Mouse (Mus musculus): ENCODE measurements around the gene Rsph6a. TPM values are rescaled to one million over a fixed set of nuclear protein-coding genes. Genes with fewer than 3 reads are reported as not detected.

Rsph6a gene
- polyA plus RNA-seq, 1 experiment from 2014 or later = not detected

DNA sequence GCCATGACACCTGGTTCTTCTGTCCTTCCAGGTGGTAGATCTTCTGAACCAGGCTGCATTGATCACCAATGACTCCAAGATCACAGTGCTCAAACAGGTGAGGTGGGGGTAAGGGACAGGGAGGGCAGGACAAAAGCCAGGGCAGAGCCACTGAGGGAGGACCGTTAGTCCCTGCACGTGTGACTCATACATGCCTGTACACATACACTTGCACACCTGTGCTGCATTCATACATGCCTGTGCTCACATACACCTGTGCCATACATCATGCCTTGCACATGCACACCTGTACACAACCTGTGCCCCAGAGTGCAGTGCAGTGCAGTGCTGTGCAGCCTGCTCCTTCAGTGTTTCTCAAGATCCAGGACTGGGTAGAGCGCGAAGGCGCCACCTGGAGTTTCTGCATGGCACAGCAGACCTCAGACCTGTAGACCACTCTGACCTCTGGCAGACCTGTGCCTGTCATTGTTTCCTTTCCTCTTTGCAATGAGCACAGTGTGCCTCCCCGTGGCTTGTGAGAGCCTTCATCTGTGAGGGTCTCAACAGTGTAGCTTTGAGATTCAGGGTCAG lies 25.3 kb upstream of the Rsph6a start:
- WGBS (ENCODE audit: insufficient replicate concordance) = 63% methylated on average over 6 of the region's 6 CpGs
- peak; percentile 41 for ATAC-seq (replicated peaks; ENCODE audit: insufficient number of reproducible peaks, low FRiP score, low TSS enrichment)
- Histone ChIP-seq H3K4me1 (ENCODE audit: control insufficient read depth, insufficient read depth, low read length) (peaks cover 9% of the 10 kb centered on the region; the same call in 1 of the 2 replicates), H3K9me3 (replicated peaks; ENCODE audit: control insufficient read depth, low read length) (no peaks in the 10 kb centered on the region), H3K27me3 (ENCODE audit: control insufficient read depth, insufficient read depth, low read length) (no peaks in the 10 kb centered on the region), H3K27ac (ENCODE audit: low read depth, low read length) (no peak overlapping the region), H3K4me3 (ENCODE audit: low read depth, low read length) (no peak overlapping the region), H3K4me2 (no peak overlapping the region), H3K36me3 (ENCODE audit: control insufficient read depth, insufficient read depth, low read length) (peaks cover 33% of the 10 kb centered on the region), H3K9ac (ENCODE audit: low read depth, low read length) (no peak overlapping the region)

DNA sequence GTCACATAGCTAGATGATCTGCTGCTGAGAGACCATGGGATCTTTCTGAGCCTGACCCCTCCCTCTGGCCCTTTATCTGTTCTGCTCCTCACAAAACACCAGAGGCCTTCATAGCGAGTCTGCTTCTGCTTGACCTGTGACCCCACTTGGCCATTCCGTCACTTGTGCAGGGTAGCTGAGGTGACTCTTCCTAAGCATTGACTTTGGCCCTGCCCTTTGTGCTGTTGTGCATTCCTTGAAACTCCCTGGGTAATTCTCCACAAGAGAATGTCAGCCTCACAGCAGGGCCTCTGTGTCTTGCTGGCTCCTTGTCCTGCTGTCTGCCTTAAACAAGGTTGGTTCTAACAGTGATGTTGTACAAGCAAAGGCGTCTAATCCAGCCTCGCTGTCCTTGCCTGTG lies 22.8 kb upstream of the Rsph6a start:
- 64% methylated on average over 4 of the region's 4 CpGs for WGBS (ENCODE audit: insufficient replicate concordance)
- Histone ChIP-seq H3K4me2 (no peak overlapping the region), H3K4me1 (ENCODE audit: control insufficient read depth, insufficient read depth, low read length) (no peaks in the 10 kb centered on the region), H3K27ac (ENCODE audit: low read depth, low read length) (no peak overlapping the region), H3K36me3 (ENCODE audit: control insufficient read depth, insufficient read depth, low read length) (peaks cover 52% of the 10 kb centered on the region), H3K27me3 (ENCODE audit: control insufficient read depth, insufficient read depth, low read length) (no peaks in the 10 kb centered on the region), H3K9me3 (replicated peaks; ENCODE audit: control insufficient read depth, low read length) (no peaks in the 10 kb centered on the region), H3K9ac (ENCODE audit: low read depth, low read length) (no peak overlapping the region), H3K4me3 (ENCODE audit: low read depth, low read length) (no peak overlapping the region)
- no peak for ATAC-seq (replicated peaks; ENCODE audit: insufficient number of reproducible peaks, low FRiP score, low TSS enrichment)

- no peak overlapping the region for H3K27ac ChIP-seq (ENCODE audit: low read depth, low read length)
- no peaks in the 10 kb centered on the region for H3K4me1 ChIP-seq (ENCODE audit: control insufficient read depth, insufficient read depth, low read length)
- H3K9ac ChIP-seq (ENCODE audit: low read depth, low read length) = no peak overlapping the region
- ATAC-seq (replicated peaks; ENCODE audit: insufficient number of reproducible peaks, low FRiP score, low TSS enrichment) = no peak
- 95% methylated on average over 6 of the region's 6 CpGs for WGBS (ENCODE audit: insufficient replicate concordance)
- no peak overlapping the region for H3K4me2 ChIP-seq
- H3K27me3 ChIP-seq (ENCODE audit: control insufficient read depth, insufficient read depth, low read length) = no peaks in the 10 kb centered on the region
- no peaks in the 10 kb centered on the region for H3K9me3 ChIP-seq (replicated peaks; ENCODE audit: control insufficient read depth, low read length)
- H3K36me3 ChIP-seq (ENCODE audit: control insufficient read depth, insufficient read depth, low read length) = peaks cover 77% of the 10 kb centered on the region
- H3K4me3 ChIP-seq (ENCODE audit: low read depth, low read length) = no peak overlapping the region
Measured at GRCm38 (mm10) chr7:19044616-19045015, 9.9 kb upstream of the Rsph6a start.

DNA sequence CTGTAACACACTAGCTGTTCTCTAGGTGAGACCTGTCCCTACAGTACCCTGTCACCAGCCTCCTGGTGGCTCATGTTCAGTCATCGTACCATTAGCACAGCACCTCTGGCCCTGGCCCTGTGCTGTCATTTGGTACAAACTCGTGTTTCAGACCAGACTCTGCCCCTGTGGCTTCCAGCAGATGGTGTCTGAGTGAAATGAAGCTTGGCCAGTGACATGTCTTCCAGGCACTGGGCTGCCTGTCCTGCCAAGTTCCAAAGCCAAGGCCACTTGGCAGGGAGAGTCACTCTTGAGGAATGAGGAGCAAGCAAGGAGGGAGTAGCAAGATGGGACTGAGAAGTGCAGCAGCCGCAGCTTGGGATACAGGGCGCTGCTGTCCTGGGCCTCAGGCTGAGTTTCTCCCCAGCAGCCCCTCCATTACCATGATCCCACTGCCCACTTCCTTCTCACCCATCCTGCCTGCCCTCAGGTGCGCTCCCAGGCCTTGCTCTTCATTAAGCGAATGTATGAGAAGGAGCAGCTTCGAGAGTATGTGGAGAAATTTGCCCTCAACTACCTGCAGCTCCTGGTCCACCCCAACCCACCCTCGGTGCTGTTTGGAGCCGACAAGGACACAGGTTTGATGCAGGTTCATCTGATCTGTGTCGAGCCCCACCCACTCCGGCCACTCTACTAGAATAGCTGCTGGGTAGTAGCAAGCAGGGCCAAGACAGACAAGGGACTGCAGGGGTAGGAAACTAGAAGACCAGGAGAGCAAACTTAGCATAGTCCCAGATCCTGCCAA lies 8.0 kb upstream of the Rsph6a start:
- H3K9me3 ChIP-seq (replicated peaks; ENCODE audit: control insufficient read depth, low read length) = no peaks in the 10 kb centered on the region
- no peak overlapping the region for H3K4me3 ChIP-seq (ENCODE audit: low read depth, low read length)
- H3K36me3 ChIP-seq (ENCODE audit: control insufficient read depth, insufficient read depth, low read length) = peaks cover 69% of the 10 kb centered on the region
- H3K4me2 ChIP-seq = no peak overlapping the region
- H3K27me3 ChIP-seq (ENCODE audit: control insufficient read depth, insufficient read depth, low read length) = no peaks in the 10 kb centered on the region
- H3K27ac ChIP-seq (ENCODE audit: low read depth, low read length) = no peak overlapping the region
- H3K9ac ChIP-seq (ENCODE audit: low read depth, low read length) = no peak overlapping the region
- ATAC-seq (replicated peaks; ENCODE audit: insufficient number of reproducible peaks, low FRiP score, low TSS enrichment) = no peak
- H3K4me1 ChIP-seq (ENCODE audit: control insufficient read depth, insufficient read depth, low read length) = no peaks in the 10 kb centered on the region
- WGBS (ENCODE audit: insufficient replicate concordance) = 85% methylated on average over 11 of the region's 11 CpGs

- Histone ChIP-seq H3K4me1 (ENCODE audit: control insufficient read depth, insufficient read depth, low read length) (no peaks in the 10 kb centered on the region), H3K36me3 (ENCODE audit: control insufficient read depth, insufficient read depth, low read length) (peaks cover 59% of the 10 kb centered on the region), H3K9ac (ENCODE audit: low read depth, low read length) (no peak overlapping the region), H3K9me3 (replicated peaks; ENCODE audit: control insufficient read depth, low read length) (no peaks in the 10 kb centered on the region), H3K4me3 (ENCODE audit: low read depth, low read length) (no peak overlapping the region), H3K27ac (ENCODE audit: low read depth, low read length) (no peak overlapping the region), H3K27me3 (ENCODE audit: control insufficient read depth, insufficient read depth, low read length) (no peaks in the 10 kb centered on the region), H3K4me2 (no peak overlapping the region)
- no peak for ATAC-seq (replicated peaks; ENCODE audit: insufficient number of reproducible peaks, low FRiP score, low TSS enrichment)
- 86% methylated on average over 14 of the region's 14 CpGs for WGBS (ENCODE audit: insufficient replicate concordance)
Measured at GRCm38 (mm10) chr7:19048006-19048527, 6.4 kb upstream of the Rsph6a start.

- H3K4me3 ChIP-seq (ENCODE audit: low read depth, low read length) = no peak overlapping the region
- 86% methylated on average over 5 of the region's 5 CpGs for WGBS (ENCODE audit: insufficient replicate concordance)
- H3K9me3 ChIP-seq (replicated peaks; ENCODE audit: control insufficient read depth, low read length) = no peaks in the 10 kb centered on the region
- no peak overlapping the region for H3K27ac ChIP-seq (ENCODE audit: low read depth, low read length)
- H3K27me3 ChIP-seq (ENCODE audit: control insufficient read depth, insufficient read depth, low read length) = no peaks in the 10 kb centered on the region
- no peak overlapping the region for H3K4me2 ChIP-seq
- 0 out of 2 replicates have a peak, but pooled peaks cover 3% of the 10 kb centered on the region for H3K4me1 ChIP-seq (ENCODE audit: control insufficient read depth, insufficient read depth, low read length)
- H3K9ac ChIP-seq (ENCODE audit: low read depth, low read length) = no peak overlapping the region
- peaks cover 53% of the 10 kb centered on the region for H3K36me3 ChIP-seq (ENCODE audit: control insufficient read depth, insufficient read depth, low read length)
- ATAC-seq (replicated peaks; ENCODE audit: insufficient number of reproducible peaks, low FRiP score, low TSS enrichment) = no peak
Measured at GRCm38 (mm10) chr7:19049252-19049651, 5.2 kb upstream of the Rsph6a start.

GRCm38 (mm10) chr7:19050172-19050571 lies 4.3 kb upstream of the Rsph6a start:
- Histone ChIP-seq H3K9ac (ENCODE audit: low read depth, low read length) (no peak overlapping the region), H3K27me3 (ENCODE audit: control insufficient read depth, insufficient read depth, low read length) (no peaks in the 10 kb centered on the region), H3K9me3 (replicated peaks; ENCODE audit: control insufficient read depth, low read length) (no peaks in the 10 kb centered on the region), H3K27ac (ENCODE audit: low read depth, low read length) (no peak overlapping the region), H3K4me1 (ENCODE audit: control insufficient read depth, insufficient read depth, low read length) (0 out of 2 replicates have a peak, but pooled peaks cover 3% of the 10 kb centered on the region), H3K4me2 (no peak overlapping the region), H3K36me3 (ENCODE audit: control insufficient read depth, insufficient read depth, low read length) (peaks cover 44% of the 10 kb centered on the region), H3K4me3 (ENCODE audit: low read depth, low read length) (no peak overlapping the region)
- 87% methylated on average over 8 of the region's 8 CpGs for WGBS (ENCODE audit: insufficient replicate concordance)
- ATAC-seq (replicated peaks; ENCODE audit: insufficient number of reproducible peaks, low FRiP score, low TSS enrichment) = no peak

- Histone ChIP-seq H3K27me3 (ENCODE audit: control insufficient read depth, insufficient read depth, low read length) (no peaks in the 10 kb centered on the region), H3K27ac (ENCODE audit: low read depth, low read length) (no peak overlapping the region), H3K36me3 (ENCODE audit: control insufficient read depth, insufficient read depth, low read length) (peaks cover 34% of the 10 kb centered on the region), H3K4me1 (ENCODE audit: control insufficient read depth, insufficient read depth, low read length) (0 out of 2 replicates have a peak, but pooled peaks cover 3% of the 10 kb centered on the region), H3K9me3 (replicated peaks; ENCODE audit: control insufficient read depth, low read length) (no peaks in the 10 kb centered on the region), H3K4me3 (ENCODE audit: low read depth, low read length) (no peak overlapping the region), H3K9ac (ENCODE audit: low read depth, low read length) (no peak overlapping the region), H3K4me2 (no peak overlapping the region)
- ATAC-seq (replicated peaks; ENCODE audit: insufficient number of reproducible peaks, low FRiP score, low TSS enrichment) = no peak
- 59% methylated on average over 4 of the region's 4 CpGs for WGBS (ENCODE audit: insufficient replicate concordance)
Measured at GRCm38 (mm10) chr7:19051161-19051560, 3.3 kb upstream of the Rsph6a start.

Measured in heart, embryonic 11.5 days (tissue).